Mouse (Mus musculus): ENCODE measurements around the gene Dusp1.

Dusp1 gene

DNA sequence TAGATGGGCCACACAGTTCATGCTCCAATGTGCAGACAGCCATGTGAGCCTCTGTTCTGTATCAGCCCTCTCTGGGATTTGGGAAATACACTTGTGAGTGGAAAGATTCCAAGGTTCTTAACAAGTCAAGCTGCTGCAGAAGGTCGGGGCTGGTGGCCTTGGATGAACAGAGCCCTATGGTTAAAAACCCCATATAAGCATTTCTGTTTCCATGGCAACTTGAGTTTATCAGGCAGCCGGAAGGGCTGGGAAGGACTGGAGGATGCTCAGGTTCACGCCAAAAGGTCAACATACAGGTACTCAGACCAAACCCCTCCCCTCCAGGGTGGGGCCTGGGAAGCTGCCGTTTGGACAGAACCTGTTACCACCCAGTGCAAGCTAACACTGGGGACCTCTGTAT is 97.9 kb downstream of the Dusp1 start:
- DNase-seq (ENCODE audit: low spot score) = no peak

GRCm38 (mm10) chr17:26463432-26463831 is 98.5 kb downstream of the Dusp1 start:
- DNase-seq (ENCODE audit: low spot score) = no peak

DNA sequence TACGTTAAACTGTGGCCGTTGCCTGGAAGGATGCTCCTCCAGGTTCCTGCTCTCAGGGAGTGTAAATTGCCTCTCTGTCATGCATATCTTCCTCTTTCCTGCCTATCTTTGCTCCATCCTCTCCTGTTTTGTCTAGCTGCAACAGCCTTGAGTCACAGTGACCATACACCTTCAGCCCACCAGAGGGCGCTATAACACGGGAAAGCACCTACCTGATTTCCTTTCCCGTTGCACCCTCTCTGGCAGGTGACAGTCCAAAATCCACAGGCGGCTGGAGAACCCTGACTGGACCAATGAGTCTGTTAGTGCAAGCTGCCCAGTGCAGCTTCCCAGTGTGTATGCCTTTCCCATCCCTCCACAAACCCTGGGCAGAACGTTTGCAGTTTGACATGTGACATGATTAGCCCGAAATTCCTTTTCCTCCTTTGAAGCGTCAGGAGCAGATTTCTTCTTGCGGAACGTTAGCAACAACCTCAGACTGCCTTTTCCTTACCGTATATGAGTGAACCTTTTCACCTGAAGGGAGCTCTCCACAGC is 99.2 kb downstream of the Dusp1 start:
- peak; percentile 81 for DNase-seq (ENCODE audit: low spot score)

DNA sequence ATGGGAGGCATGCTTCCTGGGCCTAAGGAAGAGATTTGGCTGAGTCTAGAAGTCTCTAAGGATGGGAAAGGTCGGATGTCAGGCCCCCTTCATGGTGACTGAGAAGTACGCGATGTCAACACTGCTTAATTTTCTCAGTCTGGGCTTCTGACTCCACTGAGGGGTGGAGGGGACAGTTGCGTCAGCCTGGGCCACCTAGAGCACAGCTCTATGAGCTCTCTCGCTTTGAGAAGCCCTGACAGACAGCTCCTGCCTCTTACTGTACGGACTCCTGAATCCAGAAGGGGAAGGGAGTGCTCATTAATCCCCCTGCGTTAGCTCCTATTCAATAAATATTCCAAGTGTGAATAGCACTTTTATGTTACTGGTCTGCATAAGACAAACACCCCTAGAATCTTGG is 103.9 kb downstream of the Dusp1 start:
- no peak for DNase-seq (ENCODE audit: low spot score)

DNA sequence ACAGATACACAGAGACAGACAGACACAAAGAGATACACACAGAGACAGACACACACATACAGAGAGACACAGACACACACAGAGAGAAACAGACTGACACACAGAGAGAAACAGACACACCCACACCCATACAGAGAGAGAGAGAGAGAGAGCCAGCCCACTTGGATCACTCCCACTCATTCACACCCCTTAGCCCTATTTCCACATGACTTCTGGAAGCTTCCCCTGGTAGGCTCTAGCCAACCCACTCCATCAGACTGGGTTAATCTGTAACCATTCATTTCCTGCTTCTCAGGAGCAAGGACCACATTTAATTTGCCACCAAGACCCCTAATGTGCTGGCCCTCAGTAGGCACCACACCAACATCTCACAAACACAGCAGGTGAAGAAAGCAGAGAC is 104.4 kb downstream of the Dusp1 start:
- DNase-seq (ENCODE audit: low spot score) = no peak

Measured in layer of hippocampus, adult 11-12 months (tissue).